ENCODE assay signal across 17 mouse cellular contexts in the genomic region with DNA sequence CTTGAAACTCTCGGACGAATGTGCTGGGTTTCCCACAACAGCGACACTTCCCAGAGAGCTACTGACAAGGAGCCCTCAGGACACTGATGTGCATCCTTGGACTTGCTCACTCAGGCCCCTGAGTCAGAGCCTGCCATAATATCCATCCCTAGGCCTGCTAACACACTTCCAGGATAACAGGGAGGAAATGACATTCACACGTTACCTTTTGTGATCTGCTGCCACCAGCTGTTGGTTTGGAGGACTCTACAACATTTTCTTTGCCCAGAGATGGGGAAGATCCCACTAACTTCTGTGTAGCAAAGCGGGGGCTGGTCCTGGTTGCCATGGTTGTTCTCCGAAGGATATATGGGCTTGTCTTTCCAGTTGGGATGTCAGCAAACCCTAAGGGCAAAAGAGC. TPM values are rescaled to one million over a fixed set of nuclear protein-coding genes. Genes with fewer than 3 reads are reported as not detected.
A peak's percentile ranks its signal among the peaks of the same experiment; 100 is the strongest.
DNase-seq lines count a peak whose midpoint lies in the region; ATAC-seq and TF ChIP-seq lines count a peak whose summit lies in the region.
"Had no signal": no experiment of that assay in that cellular context is flagged by ENCODE, and none has a peak within 500 bp of the region (broad histone marks: within the 10 kb centered on the region; RNA-seq: fewer than 3 reads in every experiment).

No protein-coding gene starts in this region.

- H3K27me3 ChIP-seq in hindbrain, embryonic 14.5 days (ENCODE audit: control insufficient read depth, insufficient read depth, low read length) = no peaks in the 10 kb centered on the region
- no peaks in the 10 kb centered on the region for H3K27me3 ChIP-seq in hindbrain, embryonic 10.5 days (ENCODE audit: insufficient read depth, poor library complexity, severe bottlenecking)
- no peaks in the 10 kb centered on the region for H3K27me3 ChIP-seq in liver, embryonic 14.5 days (ENCODE audit: control insufficient read depth, insufficient read depth, low read length)
- H3K27me3 ChIP-seq in liver, embryonic 12.5 days (replicated peaks) = no peaks in the 10 kb centered on the region
- no peaks in the 10 kb centered on the region for H3K27me3 ChIP-seq in Patski
- H3K27me3 ChIP-seq: embryonic facial prominence, embryonic 13.5 days; forebrain, embryonic 13.5 days; heart, embryonic 15.5 days; hindbrain, embryonic 12.5 days had no signal

- H3K9me3 ChIP-seq in hindbrain, embryonic 14.5 days (ENCODE audit: control insufficient read depth, low read length) = no peaks in the 10 kb centered on the region
- no peaks in the 10 kb centered on the region for H3K9me3 ChIP-seq in hindbrain, embryonic 10.5 days
- no peaks in the 10 kb centered on the region for H3K9me3 ChIP-seq in liver, embryonic 14.5 days (ENCODE audit: control insufficient read depth, low read length)
- no peaks in the 10 kb centered on the region for H3K9me3 ChIP-seq in liver, embryonic 12.5 days (replicated peaks)
- H3K9me3 ChIP-seq: embryonic facial prominence, embryonic 13.5 days; forebrain, embryonic 13.5 days; heart, embryonic 15.5 days; hindbrain, embryonic 12.5 days had no signal

- H3K36me3 ChIP-seq in hindbrain, embryonic 14.5 days (replicated peaks; ENCODE audit: control insufficient read depth, insufficient read depth) = no peaks in the 10 kb centered on the region
- H3K36me3 ChIP-seq in hindbrain, embryonic 10.5 days = peaks cover 99% of the 10 kb centered on the region
- peaks cover 83% of the 10 kb centered on the region for H3K36me3 ChIP-seq in liver, embryonic 14.5 days (replicated peaks; ENCODE audit: control insufficient read depth, insufficient read depth, low read depth)
- H3K36me3 ChIP-seq in liver, embryonic 12.5 days = peaks cover 96% of the 10 kb centered on the region

- WGBS in hindbrain, embryonic 14.5 days = 88% methylated on average over 6 of the region's 6 CpGs
- WGBS in hindbrain, embryonic 10.5 days = 92% methylated on average over 6 of the region's 6 CpGs
- WGBS in liver, embryonic 14.5 days (ENCODE audit: insufficient replicate concordance) = 85% methylated on average over 6 of the region's 6 CpGs
- 85% methylated on average over 6 of the region's 6 CpGs for WGBS in liver, embryonic 12.5 days (ENCODE audit: insufficient replicate concordance)

- peak; percentile 44 for DNase-seq in hindbrain, embryonic 14.5 days (ENCODE audit: low spot score)
- no peak for DNase-seq in hindbrain, embryonic 10.5 days (ENCODE audit: low spot score)
- no peak for DNase-seq in liver, embryonic 14.5 days (ENCODE audit: low read depth in 3 of 3, low spot score in 3 of 3)
- peak; percentile 9 for DNase-seq in 3T3-L1 (ENCODE audit: low read depth, low spot score)
- DNase-seq in Patski (ENCODE audit: low read depth, low spot score) = no peak
- no peak for DNase-seq in ovary, postnatal 10 days (ENCODE audit: low spot score)
- DNase-seq: cerebellum, adult 11 months; cerebellum, postnatal 36 days; gastrocnemius, adult 2 months; kidney, adult 2 months; kidney, postnatal 36 days had no signal

- no peak overlapping the region for H3K27ac ChIP-seq in hindbrain, embryonic 14.5 days
- no peak overlapping the region for H3K27ac ChIP-seq in hindbrain, embryonic 10.5 days
- no peak overlapping the region for H3K27ac ChIP-seq in liver, embryonic 14.5 days
- no peak overlapping the region for H3K27ac ChIP-seq in liver, embryonic 12.5 days
- H3K27ac ChIP-seq: embryonic facial prominence, embryonic 13.5 days; gastrocnemius, adult 2 months; heart, embryonic 15.5 days; hindbrain, embryonic 12.5 days had no signal

- TF ChIP-seq EP300 in liver, embryonic 14.5 days (IDR thresholded peaks at IDR 0.05; ENCODE audit: low read depth) = no peak

- H3K4me2 ChIP-seq in hindbrain, embryonic 14.5 days (replicated peaks) = no peak overlapping the region
- H3K4me2 ChIP-seq in liver, embryonic 14.5 days (ENCODE audit: low read depth) = no peak overlapping the region
- no peak overlapping the region for H3K4me2 ChIP-seq in liver, embryonic 12.5 days
- H3K4me2 ChIP-seq: embryonic facial prominence, embryonic 13.5 days; forebrain, embryonic 13.5 days; heart, embryonic 15.5 days; hindbrain, embryonic 12.5 days had no signal

- no peaks in the 10 kb centered on the region; the same call in 1 of the 2 replicates for H3K4me1 ChIP-seq in hindbrain, embryonic 14.5 days (replicated peaks; ENCODE audit: control insufficient read depth, insufficient read depth, low read length)
- no peaks in the 10 kb centered on the region for H3K4me1 ChIP-seq in hindbrain, embryonic 10.5 days (replicated peaks)
- H3K4me1 ChIP-seq in liver, embryonic 14.5 days (replicated peaks; ENCODE audit: control insufficient read depth in 2 of 2, insufficient read depth in 2 of 2, low read length in 1 of 2) = no peaks in the 10 kb centered on the region
- H3K4me1 ChIP-seq in liver, embryonic 12.5 days = no peaks in the 10 kb centered on the region
- H3K4me1 ChIP-seq: embryonic facial prominence, embryonic 13.5 days; heart, embryonic 15.5 days; hindbrain, embryonic 12.5 days had no signal

- POLR2A ChIA-PET in Patski (lab: Charles Lee) = no interaction called here

- in situ Hi-C loops in Patski (cut with MboI; ENCODE audit: low pct_unique_long_range_greater_than_20kb) = no loop called here

- CTCF ChIA-PET in Patski (lab: Charles Lee) = interaction anchor here (1.0 to 1.4 kb wide), 3 partner anchors 9 to 18 kb away, joined by 3 to 5 read pairs (median 3); no protein-coding TSS in a partner anchor

- H3K4me3 ChIP-seq in hindbrain, embryonic 14.5 days (replicated peaks; ENCODE audit: low read length) = no peak overlapping the region
- no peak overlapping the region for H3K4me3 ChIP-seq in hindbrain, embryonic 10.5 days
- no peak overlapping the region for H3K4me3 ChIP-seq in liver, embryonic 14.5 days (ENCODE audit: insufficient read depth in 1 of 2, low read depth in 2 of 2, low read length in 2 of 2)
- H3K4me3 ChIP-seq in liver, embryonic 12.5 days = no peak overlapping the region
- H3K4me3 ChIP-seq: embryonic facial prominence, embryonic 13.5 days; forebrain, embryonic 13.5 days; gastrocnemius, adult 2 months; heart, embryonic 15.5 days; hindbrain, embryonic 12.5 days had no signal

- no peak overlapping the region for H3K9ac ChIP-seq in hindbrain, embryonic 14.5 days
- H3K9ac ChIP-seq in liver, embryonic 14.5 days (replicated peaks) = no peak overlapping the region
- no peak overlapping the region for H3K9ac ChIP-seq in liver, embryonic 12.5 days
- H3K9ac ChIP-seq: embryonic facial prominence, embryonic 13.5 days; forebrain, embryonic 13.5 days; heart, embryonic 15.5 days; hindbrain, embryonic 12.5 days had no signal

- ATAC-seq in hindbrain, embryonic 14.5 days (ENCODE audit: low FRiP score) = no peak
- ATAC-seq in liver, embryonic 14.5 days (ENCODE audit: insufficient read depth) = no peak
- no peak for ATAC-seq in liver, embryonic 12.5 days
- no peak for ATAC-seq in Patski
- ATAC-seq in monocyte, adult 5-6 weeks (replicated peaks; ENCODE audit: insufficient number of reproducible peaks, low FRiP score, low TSS enrichment, poor library complexity, severe bottlenecking) = no peak
- ATAC-seq: forebrain, embryonic 13.5 days had no signal

- 0 out of 2 replicates have a peak, but pooled peaks have one; percentile 5 for TF ChIP-seq CTCF in liver, embryonic 14.5 days (IDR thresholded peaks at IDR 0.05; ENCODE audit: low read depth)
- TF ChIP-seq CTCF in Patski (IDR thresholded peaks at IDR 0.05) = peak; percentile 20

RNA-seq across cellular contexts. Expression of gene Cenpf, which starts 41.3 kb away (rescaled TPM):
- polyA plus RNA-seq in hindbrain, embryonic 14.5 days (2014; fragmentation: Nextera tagmentation; extraction: Ambion mirVana) = 13.8 and 17.6 TPM in 2 replicates
- 71.0 and 122 TPM in 2 replicates for polyA plus RNA-seq in hindbrain, embryonic 10.5 days (2016; fragmentation: Nextera tagmentation; extraction: Ambion mirVana)
- 5.0 and 12.0 TPM in 2 replicates for polyA plus RNA-seq in liver, embryonic 14.5 days (2012; rRNA removed)
- 43.2 and 45.4 TPM in 2 replicates for polyA plus RNA-seq in liver, embryonic 14.5 days (2014; fragmentation: Nextera tagmentation; extraction: Ambion mirVana)
- 52.5 and 54.0 TPM in 2 replicates for polyA plus RNA-seq in liver, embryonic 12.5 days (2016; fragmentation: Nextera tagmentation; extraction: Ambion mirVana)
- polyA plus RNA-seq in Patski (2021) = 26.1 TPM
- 0.32 to 6.9 TPM (median 1.3 TPM) in 3 replicates for total RNA-seq in monocyte, adult 5-6 weeks (2017)

Comparison
In these comparisons a context has a peak if more than half of its experiments do, and no peak if none do; other contexts are left out.
1. DNase-seq: peak in hindbrain, embryonic 14.5 days (single experiment) and 3T3-L1 (single experiment); none in hindbrain, embryonic 10.5 days (single experiment), liver, embryonic 14.5 days (0 of 3), Patski (single experiment) and ovary, postnatal 10 days (single experiment).